Mouse (Mus musculus): ENCODE data around the gene Olfr1506. TPM values are rescaled to one million over a fixed set of nuclear protein-coding genes. Genes with fewer than 3 reads are reported as not detected.
"Not testable (repeated sequence)": the region's sequence is repeated elsewhere in the genome, so short reads cannot be mapped to it uniquely, and the experiment has no call there.

Olfr1506 gene
- polyA plus RNA-seq (2015; fragmentation: Nextera tagmentation; extraction: Ambion mirVana), result not detected in 2 replicates

DNA sequence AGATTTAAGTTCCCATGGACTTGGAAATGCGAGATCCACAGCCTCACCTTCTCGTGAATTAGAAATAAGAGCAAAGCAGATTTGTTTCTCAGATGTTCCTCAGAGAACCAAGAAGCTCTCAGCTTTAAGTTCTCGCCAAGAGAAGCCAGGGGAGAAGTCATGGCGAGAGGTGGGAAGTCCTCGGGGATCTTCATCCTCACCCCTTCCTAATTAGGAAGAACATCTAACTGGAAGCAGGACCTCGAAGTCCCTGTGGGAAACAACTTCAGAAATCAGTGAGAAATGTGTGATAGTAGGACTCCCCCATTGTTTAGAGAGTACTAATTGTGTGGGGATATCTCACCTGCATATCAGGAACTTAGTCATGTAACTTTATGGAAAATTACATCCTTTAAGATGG lies at the start of gene Olfr1506:
Gene Olfr1506 (minus strand): TSS at position 101 of the 400 bp plus-strand sequence.
- H3K27ac ChIP-seq (replicated peaks); ATAC-seq (ENCODE audit: low FRiP score, low read depth); H3K9ac ChIP-seq; H3K4me3 ChIP-seq; H3K36me3 ChIP-seq; H3K27me3 ChIP-seq; H3K4me2 ChIP-seq; H3K9me3 ChIP-seq; H3K4me1 ChIP-seq (replicated peaks): not testable (repeated sequence)
- no CpG with 5 or more reads among the region's 6 CpGs for WGBS

- Histone ChIP-seq H3K36me3 (no peaks in the 10 kb centered on the region), H3K4me3 (no peak within 1 kb of the TSS), H3K4me1 (replicated peaks) (no peaks in the 10 kb centered on the region), H3K27ac (replicated peaks) (no peak within 1 kb of the TSS), H3K9ac (no peak within 1 kb of the TSS), H3K27me3 (no peaks in the 10 kb centered on the region), H3K9me3 (no peaks in the 10 kb centered on the region), H3K4me2 (no peak within 1 kb of the TSS)
- no peak for ATAC-seq (ENCODE audit: low FRiP score, low read depth)
- WGBS, result 93% methylated on average over 2 of the region's 2 CpGs
Measured at GRCm38 (mm10) chr2:90270932-90271331, 46.6 kb upstream of the Olfr1506 start, which contains the start of gene Olfr1271. Gene Olfr1271, minus strand, starts transcription at chr2:90271032.

GRCm38 (mm10) chr2:90257492-90257891 lies 33.2 kb upstream of the Olfr1506 start, which contains the start of gene Olfr142:
Gene Olfr142, minus strand, starts transcription at chr2:90257592.
- Histone ChIP-seq H3K4me1 (replicated peaks) (no peaks in the 10 kb centered on the region), H3K4me2 (no peak within 1 kb of the TSS), H3K9me3 (no peaks in the 10 kb centered on the region), H3K27ac (replicated peaks) (no peak within 1 kb of the TSS), H3K27me3 (no peaks in the 10 kb centered on the region), H3K36me3 (no peaks in the 10 kb centered on the region), H3K4me3 (no peak within 1 kb of the TSS), H3K9ac (no peak within 1 kb of the TSS)
- 92% methylated on average over 4 of the region's 4 CpGs for WGBS
- no peak for ATAC-seq (ENCODE audit: low FRiP score, low read depth)

DNA sequence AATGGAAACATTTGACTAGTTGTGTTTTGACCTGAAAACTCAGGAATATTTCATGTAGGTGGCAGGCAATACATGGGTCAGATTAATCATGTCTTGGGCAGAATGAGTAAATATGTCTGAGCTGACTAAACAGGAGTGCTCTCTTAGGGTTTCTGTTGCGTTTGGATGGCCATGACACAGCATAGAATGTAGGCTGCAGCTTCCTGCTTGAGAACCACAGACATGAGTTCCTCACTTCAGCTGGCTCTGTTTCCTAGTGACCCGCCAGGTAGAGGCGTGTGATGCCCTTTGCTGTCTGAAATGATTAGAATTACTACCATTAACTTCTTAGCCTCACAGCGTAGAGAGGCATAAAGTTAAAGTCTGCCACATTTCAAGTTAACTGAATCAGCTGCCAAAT lies 24.7 kb downstream of the Olfr1506 start:
- H3K27me3 ChIP-seq; H3K9me3 ChIP-seq; H3K9ac ChIP-seq; H3K4me2 ChIP-seq; ATAC-seq (ENCODE audit: low FRiP score, low read depth); H3K27ac ChIP-seq (replicated peaks); H3K4me3 ChIP-seq; H3K4me1 ChIP-seq (replicated peaks); H3K36me3 ChIP-seq: not testable (repeated sequence)
- WGBS, result no CpG with 5 or more reads among the region's 4 CpGs

DNA sequence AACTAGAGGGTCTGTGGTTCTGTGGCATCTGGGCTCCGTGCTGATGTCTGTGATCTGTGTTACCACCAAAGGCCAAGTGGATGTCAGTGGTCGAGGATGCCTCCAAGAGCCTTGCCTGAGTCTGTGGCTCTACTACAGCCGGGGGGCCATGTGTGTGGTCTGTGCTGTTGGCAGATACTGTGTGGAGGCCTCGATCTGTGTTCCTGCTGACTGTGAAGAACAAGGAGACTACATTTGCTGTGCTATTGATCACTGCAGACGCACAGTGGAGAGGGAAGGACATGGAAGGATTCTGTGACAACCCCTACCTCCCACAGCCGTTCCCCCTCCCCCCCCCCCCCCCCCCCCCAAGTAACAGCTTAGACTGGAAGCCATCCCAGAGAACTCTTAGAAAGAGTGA lies 29.0 kb downstream of the Olfr1506 start:
- H3K36me3 ChIP-seq; H3K9ac ChIP-seq; H3K9me3 ChIP-seq; H3K4me2 ChIP-seq; H3K4me1 ChIP-seq (replicated peaks); H3K27ac ChIP-seq (replicated peaks); H3K4me3 ChIP-seq; H3K27me3 ChIP-seq: not testable (repeated sequence)
- 0 out of 2 replicates have a peak, but pooled peaks have one; percentile 48 for ATAC-seq (ENCODE audit: low FRiP score, low read depth)
- WGBS, result no CpG with 5 or more reads among the region's 6 CpGs

GRCm38 (mm10) chr2:90194750-90195149 lies 29.5 kb downstream of the Olfr1506 start:
- not testable (repeated sequence) for H3K27ac ChIP-seq (replicated peaks); H3K4me1 ChIP-seq (replicated peaks); H3K9ac ChIP-seq; H3K9me3 ChIP-seq; H3K4me2 ChIP-seq; H3K27me3 ChIP-seq; H3K4me3 ChIP-seq; ATAC-seq (ENCODE audit: low FRiP score, low read depth); H3K36me3 ChIP-seq
- WGBS, result no CpG with 5 or more reads among the region's 3 CpGs

GRCm38 (mm10) chr2:90187082-90187481 lies 37.2 kb downstream of the Olfr1506 start:
- not testable (repeated sequence) for H3K36me3 ChIP-seq; H3K4me1 ChIP-seq (replicated peaks); H3K4me2 ChIP-seq; H3K4me3 ChIP-seq; ATAC-seq (ENCODE audit: low FRiP score, low read depth); H3K27ac ChIP-seq (replicated peaks); H3K9ac ChIP-seq; H3K9me3 ChIP-seq; H3K27me3 ChIP-seq
- WGBS, result no CpG with 5 or more reads among the region's 5 CpGs

DNA sequence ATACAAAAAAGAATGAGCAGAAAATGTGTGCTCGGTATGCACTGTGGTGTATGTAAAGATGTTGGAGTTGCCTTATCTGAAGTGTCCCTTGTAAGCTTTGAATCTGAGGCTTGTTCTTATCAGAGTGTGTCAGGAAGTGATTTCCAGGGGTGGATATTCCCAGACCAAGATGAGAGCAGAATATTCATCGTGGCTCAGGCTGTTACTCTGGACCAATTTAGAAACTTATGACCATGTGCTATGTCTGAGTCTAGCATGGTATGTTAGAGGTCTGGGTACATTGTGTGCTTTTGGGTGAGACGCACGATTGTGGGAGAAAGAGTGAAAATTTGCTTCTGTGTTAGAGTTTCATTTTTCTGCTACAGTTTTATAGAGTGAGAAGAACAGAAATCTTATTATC lies 38.2 kb downstream of the Olfr1506 start:
- H3K9me3 ChIP-seq; H3K27ac ChIP-seq (replicated peaks); ATAC-seq (ENCODE audit: low FRiP score, low read depth); H3K27me3 ChIP-seq; H3K9ac ChIP-seq; H3K4me1 ChIP-seq (replicated peaks); H3K4me2 ChIP-seq; H3K4me3 ChIP-seq; H3K36me3 ChIP-seq: not testable (repeated sequence)
- no CpG with 5 or more reads among the region's 4 CpGs for WGBS

Other genes with a start within 250 kb of the Olfr1506 start
- not detected in 2 replicates for gene Olfr1261, start 233.3 kb downstream of the Olfr1506 start, polyA plus RNA-seq (2015; fragmentation: Nextera tagmentation; extraction: Ambion mirVana)
- gene Olfr1262, start 224.3 kb downstream of the Olfr1506 start, polyA plus RNA-seq (2015; fragmentation: Nextera tagmentation; extraction: Ambion mirVana), result not detected in 2 replicates
- not detected in 2 replicates for gene Olfr1263, start 212.4 kb downstream of the Olfr1506 start, polyA plus RNA-seq (2015; fragmentation: Nextera tagmentation; extraction: Ambion mirVana)
- not detected in 2 replicates for gene Olfr1264, start 198.9 kb downstream of the Olfr1506 start, polyA plus RNA-seq (2015; fragmentation: Nextera tagmentation; extraction: Ambion mirVana)
- not detected in 2 replicates for gene Olfr1265, start 189.2 kb downstream of the Olfr1506 start, polyA plus RNA-seq (2015; fragmentation: Nextera tagmentation; extraction: Ambion mirVana)
- gene Olfr140, start 160.9 kb downstream of the Olfr1506 start, polyA plus RNA-seq (2015; fragmentation: Nextera tagmentation; extraction: Ambion mirVana), result not detected in 2 replicates
- gene Olfr1269, start 103.1 kb downstream of the Olfr1506 start, polyA plus RNA-seq (2015; fragmentation: Nextera tagmentation; extraction: Ambion mirVana), result not detected in 2 replicates
- gene Olfr32, start 82.2 kb downstream of the Olfr1506 start, polyA plus RNA-seq (2015; fragmentation: Nextera tagmentation; extraction: Ambion mirVana), result not detected in 2 replicates
- gene Olfr1270, start 71.4 kb downstream of the Olfr1506 start, polyA plus RNA-seq (2015; fragmentation: Nextera tagmentation; extraction: Ambion mirVana), result not detected in 2 replicates
- gene Olfr142, start 33.1 kb upstream of the Olfr1506 start, polyA plus RNA-seq (2015; fragmentation: Nextera tagmentation; extraction: Ambion mirVana), result not detected in 2 replicates
- gene Olfr1271, start 46.5 kb upstream of the Olfr1506 start, polyA plus RNA-seq (2015; fragmentation: Nextera tagmentation; extraction: Ambion mirVana), result not detected in 2 replicates
- gene Olfr1272, start 68.3 kb upstream of the Olfr1506 start, polyA plus RNA-seq (2015; fragmentation: Nextera tagmentation; extraction: Ambion mirVana), result not detected in 2 replicates
- not detected in 2 replicates for gene Gm13769, start 97.7 kb upstream of the Olfr1506 start, polyA plus RNA-seq (2015; fragmentation: Nextera tagmentation; extraction: Ambion mirVana)
- not detected in 2 replicates for gene Olfr1274-ps, start 174.2 kb upstream of the Olfr1506 start, polyA plus RNA-seq (2015; fragmentation: Nextera tagmentation; extraction: Ambion mirVana)

Measured in hindbrain, embryonic 15.5 days (tissue).